Mouse (Mus musculus) lung, adult 2 months (tissue): ENCODE data around the gene Wwox.

Experiments
- CTCF ChIP-seq: fragments of 200-500 bp; IDR thresholded peaks from 2 replicates; pipeline ENCODE4 v1.5.1; 2011; ENCODE audit warnings: mild to moderate bottlenecking, low read length, control low read depth; ENCODE audit not compliant: insufficient read depth
- POLR2A ChIP-seq: fragments of 200-500 bp; IDR thresholded peaks from 2 replicates; pipeline ENCODE4 v1.6.1; 2011; ENCODE audit warnings: low read depth, mild to moderate bottlenecking, control low read depth, low read length, borderline replicate concordance; ENCODE audit errors: extremely low read depth

DNA sequence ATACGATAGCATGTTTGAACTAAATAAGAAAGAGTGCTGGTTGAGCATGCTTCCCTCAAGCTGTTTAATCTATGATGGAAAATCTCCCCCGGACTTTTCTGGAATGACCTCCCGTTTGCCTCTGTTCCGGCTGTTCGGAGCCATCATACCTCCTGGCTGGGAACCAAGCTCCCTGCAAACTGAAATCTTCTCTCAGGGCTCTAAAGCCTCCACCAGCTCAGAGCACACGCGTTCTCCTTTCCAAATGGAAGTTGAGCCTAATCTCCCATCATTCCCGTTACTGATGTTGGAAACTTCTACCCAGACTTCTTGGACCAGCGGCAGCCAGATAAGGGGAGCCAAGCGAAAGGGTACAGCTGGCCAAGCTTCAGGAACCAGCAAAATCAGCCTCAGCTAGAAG is 37.5 kb downstream of the Wwox start:
- no peak for TF ChIP-seq POLR2A
- no peak for TF ChIP-seq CTCF
